Mouse (Mus musculus): Measurements from ENCODE around the gene Rbfox1. TPM values are rescaled to one million over a fixed set of nuclear protein-coding genes. Genes with fewer than 3 reads are reported as not detected.

The Rbfox1 gene
- total and polyA plus RNA-seq, 3 experiments: not detected

GRCm38 (mm10) chr16:7076305-7076704 lies 1191.2 kb downstream of the Rbfox1 start:
- Histone ChIP-seq H3K36me3 (replicated peaks) (no peaks in the 10 kb centered on the region), H3K9me3 (replicated peaks) (peaks cover 9% of the 10 kb centered on the region), H3K4me1 (ENCODE audit: insufficient read depth, low read depth, low read length) (no peaks in the 10 kb centered on the region), H3K27me3 (ENCODE audit: insufficient read depth, low read length) (no peaks in the 10 kb centered on the region), H3K4me3 (ENCODE audit: low read depth, low read length) (no peak overlapping the region)
- ATAC-seq (ENCODE audit: extremely low read depth, insufficient number of reproducible peaks, low FRiP score, poor library complexity, severe bottlenecking) (no peak), DNase-seq (ENCODE audit: low spot score) (no peak)
- TF ChIP-seq GATA2 (IDR thresholded peaks at IDR 0.05; ENCODE audit: borderline replicate concordance, low read depth, low read length) (no peak), CTCF (IDR thresholded peaks at IDR 0.05; ENCODE audit: low read depth, low read length) (no peak), POLR2AphosphoS5 (IDR thresholded peaks at IDR 0.05; ENCODE audit: insufficient replicate concordance, low read depth, low read length) (no peak), TAL1 (conservative IDR thresholded peaks at IDR 0.05; ENCODE audit: low read depth, low read length) (no peak), GATA1 (IDR thresholded peaks at IDR 0.05; ENCODE audit: borderline replicate concordance, low read length) (no peak)

- H3K4me1 ChIP-seq (ENCODE audit: insufficient read depth, low read depth, low read length): no peaks in the 10 kb centered on the region
- H3K36me3 ChIP-seq (replicated peaks): no peaks in the 10 kb centered on the region
- no peaks in the 10 kb centered on the region for H3K27me3 ChIP-seq (ENCODE audit: insufficient read depth, low read length)
- TF ChIP-seq GATA2 (IDR thresholded peaks at IDR 0.05; ENCODE audit: borderline replicate concordance, low read depth, low read length) (no peak), TAL1 (conservative IDR thresholded peaks at IDR 0.05; ENCODE audit: low read depth, low read length) (no peak), POLR2AphosphoS5 (IDR thresholded peaks at IDR 0.05; ENCODE audit: insufficient replicate concordance, low read depth, low read length) (no peak), CTCF (IDR thresholded peaks at IDR 0.05; ENCODE audit: low read depth, low read length) (no peak), GATA1 (IDR thresholded peaks at IDR 0.05; ENCODE audit: borderline replicate concordance, low read length) (no peak)
- H3K4me3 ChIP-seq (ENCODE audit: low read depth, low read length): no peak overlapping the region
- peaks cover 10% of the 10 kb centered on the region for H3K9me3 ChIP-seq (replicated peaks)
- DNase-seq (ENCODE audit: low spot score): no peak
- ATAC-seq (ENCODE audit: extremely low read depth, insufficient number of reproducible peaks, low FRiP score, poor library complexity, severe bottlenecking): no peak
These were observed 1191.6 kb downstream of the Rbfox1 start for GRCm38 (mm10) chr16:7076707-7077106.

- Histone ChIP-seq H3K27me3 (ENCODE audit: insufficient read depth, low read length) (no peaks in the 10 kb centered on the region), H3K4me1 (ENCODE audit: insufficient read depth, low read depth, low read length) (no peaks in the 10 kb centered on the region), H3K9me3 (replicated peaks) (peaks cover 15% of the 10 kb centered on the region), H3K36me3 (replicated peaks) (no peaks in the 10 kb centered on the region), H3K4me3 (ENCODE audit: low read depth, low read length) (no peak overlapping the region)
- DNase-seq (ENCODE audit: low spot score) (no peak), ATAC-seq (ENCODE audit: extremely low read depth, insufficient number of reproducible peaks, low FRiP score, poor library complexity, severe bottlenecking) (no peak)
- TF ChIP-seq POLR2AphosphoS5 (IDR thresholded peaks at IDR 0.05; ENCODE audit: insufficient replicate concordance, low read depth, low read length) (no peak), GATA2 (IDR thresholded peaks at IDR 0.05; ENCODE audit: borderline replicate concordance, low read depth, low read length) (no peak), GATA1 (IDR thresholded peaks at IDR 0.05; ENCODE audit: borderline replicate concordance, low read length) (no peak), TAL1 (conservative IDR thresholded peaks at IDR 0.05; ENCODE audit: low read depth, low read length) (no peak), CTCF (IDR thresholded peaks at IDR 0.05; ENCODE audit: low read depth, low read length) (no peak)
These were observed 1196.0 kb downstream of the Rbfox1 start for GRCm38 (mm10) chr16:7081074-7081568.

GRCm38 (mm10) chr16:7081684-7082255 lies 1196.6 kb downstream of the Rbfox1 start:
- Histone ChIP-seq H3K9me3 (replicated peaks) (peaks cover 15% of the 10 kb centered on the region), H3K4me1 (ENCODE audit: insufficient read depth, low read depth, low read length) (no peaks in the 10 kb centered on the region), H3K27me3 (ENCODE audit: insufficient read depth, low read length) (no peaks in the 10 kb centered on the region), H3K36me3 (replicated peaks) (no peaks in the 10 kb centered on the region), H3K4me3 (ENCODE audit: low read depth, low read length) (no peak overlapping the region)
- ATAC-seq (ENCODE audit: extremely low read depth, insufficient number of reproducible peaks, low FRiP score, poor library complexity, severe bottlenecking) (no peak), DNase-seq (ENCODE audit: low spot score) (no peak)
- TF ChIP-seq TAL1 (conservative IDR thresholded peaks at IDR 0.05; ENCODE audit: low read depth, low read length) (no peak), GATA1 (IDR thresholded peaks at IDR 0.05; ENCODE audit: borderline replicate concordance, low read length) (no peak), CTCF (IDR thresholded peaks at IDR 0.05; ENCODE audit: low read depth, low read length) (no peak), GATA2 (IDR thresholded peaks at IDR 0.05; ENCODE audit: borderline replicate concordance, low read depth, low read length) (no peak), POLR2AphosphoS5 (IDR thresholded peaks at IDR 0.05; ENCODE audit: insufficient replicate concordance, low read depth, low read length) (no peak)

GRCm38 (mm10) chr16:7083937-7084336 lies 1198.8 kb downstream of the Rbfox1 start:
- Histone ChIP-seq H3K36me3 (replicated peaks) (no peaks in the 10 kb centered on the region), H3K4me3 (ENCODE audit: low read depth, low read length) (no peak overlapping the region), H3K4me1 (ENCODE audit: insufficient read depth, low read depth, low read length) (no peaks in the 10 kb centered on the region), H3K9me3 (replicated peaks) (peaks cover 22% of the 10 kb centered on the region), H3K27me3 (ENCODE audit: insufficient read depth, low read length) (no peaks in the 10 kb centered on the region)
- ATAC-seq (ENCODE audit: extremely low read depth, insufficient number of reproducible peaks, low FRiP score, poor library complexity, severe bottlenecking) (no peak), DNase-seq (ENCODE audit: low spot score) (no peak)
- TF ChIP-seq CTCF (IDR thresholded peaks at IDR 0.05; ENCODE audit: low read depth, low read length) (no peak), GATA2 (IDR thresholded peaks at IDR 0.05; ENCODE audit: borderline replicate concordance, low read depth, low read length) (no peak), GATA1 (IDR thresholded peaks at IDR 0.05; ENCODE audit: borderline replicate concordance, low read length) (no peak), TAL1 (conservative IDR thresholded peaks at IDR 0.05; ENCODE audit: low read depth, low read length) (no peak), POLR2AphosphoS5 (IDR thresholded peaks at IDR 0.05; ENCODE audit: insufficient replicate concordance, low read depth, low read length) (no peak)

- Histone ChIP-seq H3K36me3 (replicated peaks) (no peaks in the 10 kb centered on the region), H3K9me3 (replicated peaks) (peaks cover 15% of the 10 kb centered on the region), H3K4me1 (ENCODE audit: insufficient read depth, low read depth, low read length) (no peaks in the 10 kb centered on the region), H3K27me3 (ENCODE audit: insufficient read depth, low read length) (no peaks in the 10 kb centered on the region), H3K4me3 (ENCODE audit: low read depth, low read length) (no peak overlapping the region)
- DNase-seq (ENCODE audit: low spot score) (no peak), ATAC-seq (ENCODE audit: extremely low read depth, insufficient number of reproducible peaks, low FRiP score, poor library complexity, severe bottlenecking) (no peak)
- TF ChIP-seq GATA2 (IDR thresholded peaks at IDR 0.05; ENCODE audit: borderline replicate concordance, low read depth, low read length) (no peak), POLR2AphosphoS5 (IDR thresholded peaks at IDR 0.05; ENCODE audit: insufficient replicate concordance, low read depth, low read length) (no peak), GATA1 (IDR thresholded peaks at IDR 0.05; ENCODE audit: borderline replicate concordance, low read length) (no peak), CTCF (IDR thresholded peaks at IDR 0.05; ENCODE audit: low read depth, low read length) (no peak), TAL1 (conservative IDR thresholded peaks at IDR 0.05; ENCODE audit: low read depth, low read length) (no peak)
These were observed 1203.7 kb downstream of the Rbfox1 start for GRCm38 (mm10) chr16:7088601-7089430.
